Mouse (Mus musculus): ENCODE measurements around the gene Plcb1. TPM values are rescaled to one million over a fixed set of nuclear protein-coding genes. Genes with fewer than 3 reads are reported as not detected.

The Plcb1 gene
- polyA plus RNA-seq (2017; shearing (Covaris generic)): not detected

GRCm38 (mm10) chr2:134785970-134786855 is at the start of gene Plcb1:
Plcb1 (plus strand) TSS chr2:134786067.

Other genes starting within 250 kb of the Plcb1 start
- 0.24 TPM for gene Hao1, start 231.7 kb upstream of the Plcb1 start, polyA plus RNA-seq (2017; shearing (Covaris generic))
- 39.1 TPM for gene Tmx4, start 141.9 kb upstream of the Plcb1 start, polyA plus RNA-seq (2017; shearing (Covaris generic))